8 mouse cellular contexts compared by ENCODE assay signal in genomic region chr2:30590909-30591308, GRCm38 (mm10). TPM values are rescaled to one million over a fixed set of nuclear protein-coding genes. Genes with fewer than 3 reads are reported as not detected.
DNase-seq lines count a peak whose midpoint lies in the region; ATAC-seq lines count a peak whose summit lies in the region.

No protein-coding gene starts in this region.

- no peak overlapping the region for H3K9ac ChIP-seq in hindbrain, embryonic 14.5 days

- intact Hi-C loops in heart, postnatal 25 days (cut with DNase I) = no loop called here
- intact Hi-C loops in left cerebral cortex, postnatal 14 days (cut with DNase I) = no loop called here

- peaks cover 69% of the 10 kb centered on the region for H3K4me1 ChIP-seq in forebrain, embryonic 10.5 days
- peaks cover 15% of the 10 kb centered on the region for H3K4me1 ChIP-seq in hindbrain, embryonic 14.5 days (replicated peaks; ENCODE audit: control insufficient read depth, insufficient read depth, low read length)

- no peaks in the 10 kb centered on the region for H3K27me3 ChIP-seq in forebrain, embryonic 10.5 days (ENCODE audit: poor library complexity, severe bottlenecking)
- H3K27me3 ChIP-seq in hindbrain, embryonic 14.5 days (ENCODE audit: control insufficient read depth, insufficient read depth, low read length) = no peaks in the 10 kb centered on the region

- H3K9me3 ChIP-seq in forebrain, embryonic 10.5 days = no peaks in the 10 kb centered on the region
- no peaks in the 10 kb centered on the region for H3K9me3 ChIP-seq in hindbrain, embryonic 14.5 days (ENCODE audit: control insufficient read depth, low read length)

- no peaks in the 10 kb centered on the region for H3K36me3 ChIP-seq in forebrain, embryonic 10.5 days (replicated peaks)
- no peaks in the 10 kb centered on the region for H3K36me3 ChIP-seq in hindbrain, embryonic 14.5 days (replicated peaks; ENCODE audit: control insufficient read depth, insufficient read depth)

- peak; percentile 75 for ATAC-seq in hindbrain, embryonic 14.5 days (ENCODE audit: low FRiP score)

- H3K27ac ChIP-seq in forebrain, embryonic 10.5 days = peak overlapping the region; percentile 78
- H3K27ac ChIP-seq in hindbrain, embryonic 14.5 days = peak overlapping the region; percentile 27; the same call in 1 of the 2 replicates

- peak; percentile 98 for DNase-seq in heart, adult 11 months
- DNase-seq in heart, postnatal 25 days (ENCODE audit: low spot score) = no peak
- DNase-seq in adrenal gland, postnatal 36 days = peak; percentile 56 to 70
- no peak for DNase-seq in forebrain, embryonic 10.5 days (ENCODE audit: extremely low spot score, low spot score)
- peak; percentile 80 for DNase-seq in hindbrain, embryonic 14.5 days (ENCODE audit: low spot score)
- peak; percentile 66 to 84 for DNase-seq in left cerebral cortex, postnatal 14 days (ENCODE audit: low spot score in 2 of 2)
- DNase-seq in mesoderm, embryonic 11.5 days (ENCODE audit: low read depth, low spot score) = peak; percentile 73
- peak; percentile 87 for DNase-seq in telencephalon, adult 2 months (ENCODE audit: low read depth, low spot score)

- H3K4me3 ChIP-seq in forebrain, embryonic 10.5 days = peak overlapping the region; percentile 36; the same call in 1 of the 2 replicates
- no peak overlapping the region for H3K4me3 ChIP-seq in hindbrain, embryonic 14.5 days (replicated peaks; ENCODE audit: low read length)

- H3K4me2 ChIP-seq in hindbrain, embryonic 14.5 days (replicated peaks) = peak overlapping the region; percentile 45

- WGBS in forebrain, embryonic 10.5 days = 10% methylated on average over 3 of the region's 3 CpGs
- 6% methylated on average over 3 of the region's 3 CpGs for WGBS in hindbrain, embryonic 14.5 days

RNA-seq across cellular contexts. Expression of gene Cstad, which starts 3.9 kb away (rescaled TPM):
- total RNA-seq in heart, postnatal 25 days (2021) = 1 to 10 TPM; 1.2 TPM
- total RNA-seq in adrenal gland, postnatal 36 days (2021) = 1 to 10 TPM in 1 of 2 experiments, under 1 TPM in 1; 0.40 to 2.1 TPM
- polyA plus RNA-seq in forebrain, embryonic 10.5 days (2016; fragmentation: Nextera tagmentation; extraction: Ambion mirVana) = 0.35 TPM in 1 of 2 replicates, not detected in the other
- 1.6 TPM in 1 of 2 replicates, not detected in the other for polyA plus RNA-seq in hindbrain, embryonic 14.5 days (2014; fragmentation: Nextera tagmentation; extraction: Ambion mirVana)
- 1 to 10 TPM; 3.4 to 4.5 TPM for total RNA-seq in left cerebral cortex, postnatal 14 days (2021)

Comparison
In these comparisons a context has a peak if more than half of its experiments do, and no peak if none do; other contexts are left out.
1. DNase-seq: peak in heart, adult 11 months (single experiment), adrenal gland, postnatal 36 days (2 of 2), hindbrain, embryonic 14.5 days (single experiment), left cerebral cortex, postnatal 14 days (2 of 2), mesoderm, embryonic 11.5 days (single experiment) and telencephalon, adult 2 months (single experiment); none in heart, postnatal 25 days (single experiment) and forebrain, embryonic 10.5 days (single experiment).